Mouse (Mus musculus): ENCODE data around the gene Ip6k3. TPM values are rescaled to one million over a fixed set of nuclear protein-coding genes. Genes with fewer than 3 reads are reported as not detected.

The Ip6k3 gene
- polyA plus RNA-seq, 1 experiment from 2014 or later = 0.20 TPM

Other genes with a start within 250 kb of the Ip6k3 start
- gene Phf1, start 234.7 kb downstream of the Ip6k3 start, polyA plus RNA-seq (2014; fragmentation: Nextera tagmentation; extraction: Ambion mirVana) = 3.7 TPM in 2 replicates
- 153 and 163 TPM in 2 replicates for gene Cuta, start 228.2 kb downstream of the Ip6k3 start, polyA plus RNA-seq (2014; fragmentation: Nextera tagmentation; extraction: Ambion mirVana)
- 2.3 and 2.8 TPM in 2 replicates for gene Syngap1, start 226.5 kb downstream of the Ip6k3 start, polyA plus RNA-seq (2014; fragmentation: Nextera tagmentation; extraction: Ambion mirVana)
- gene Zbtb9, start 194.6 kb downstream of the Ip6k3 start, polyA plus RNA-seq (2014; fragmentation: Nextera tagmentation; extraction: Ambion mirVana) = 10.1 and 11.9 TPM in 2 replicates
- 12.9 and 14.3 TPM in 2 replicates for gene Bak1, start 138.8 kb downstream of the Ip6k3 start, polyA plus RNA-seq (2014; fragmentation: Nextera tagmentation; extraction: Ambion mirVana)
- 1.5 and 1.7 TPM in 2 replicates for gene Itpr3, start 110.5 kb downstream of the Ip6k3 start, polyA plus RNA-seq (2014; fragmentation: Nextera tagmentation; extraction: Ambion mirVana)
- 339 and 373 TPM in 2 replicates for gene Uqcc2, start 33.9 kb downstream of the Ip6k3 start, polyA plus RNA-seq (2014; fragmentation: Nextera tagmentation; extraction: Ambion mirVana)
- gene Lemd2, start 36.7 kb upstream of the Ip6k3 start, polyA plus RNA-seq (2014; fragmentation: Nextera tagmentation; extraction: Ambion mirVana) = 12.0 and 12.2 TPM in 2 replicates